Mouse (Mus musculus): ENCODE data around the gene Slc12a9.

- TF ChIP-seq POLR2A (IDR thresholded peaks at IDR 0.05; ENCODE audit: low read depth, low read length) = no peak
- no peak for TF ChIP-seq CTCF (IDR thresholded peaks at IDR 0.05; ENCODE audit: extremely low read depth, insufficient read length, insufficient replicate concordance, low read depth, low read length)
Observed at GRCm38 (mm10) chr5:137335066-137335465, 1.7 kb upstream of the Slc12a9 start.
